Mouse (Mus musculus): ENCODE measurements at regions not wholly inside any gene's neighbourhood (a gene's known extent, or its start where the extent isn't known, plus 50 kb on each side); places are given as distances from the start of the nearest gene placed in this dataset.
A peak's percentile ranks its signal among the peaks of the same experiment; 100 is the strongest.

DNA sequence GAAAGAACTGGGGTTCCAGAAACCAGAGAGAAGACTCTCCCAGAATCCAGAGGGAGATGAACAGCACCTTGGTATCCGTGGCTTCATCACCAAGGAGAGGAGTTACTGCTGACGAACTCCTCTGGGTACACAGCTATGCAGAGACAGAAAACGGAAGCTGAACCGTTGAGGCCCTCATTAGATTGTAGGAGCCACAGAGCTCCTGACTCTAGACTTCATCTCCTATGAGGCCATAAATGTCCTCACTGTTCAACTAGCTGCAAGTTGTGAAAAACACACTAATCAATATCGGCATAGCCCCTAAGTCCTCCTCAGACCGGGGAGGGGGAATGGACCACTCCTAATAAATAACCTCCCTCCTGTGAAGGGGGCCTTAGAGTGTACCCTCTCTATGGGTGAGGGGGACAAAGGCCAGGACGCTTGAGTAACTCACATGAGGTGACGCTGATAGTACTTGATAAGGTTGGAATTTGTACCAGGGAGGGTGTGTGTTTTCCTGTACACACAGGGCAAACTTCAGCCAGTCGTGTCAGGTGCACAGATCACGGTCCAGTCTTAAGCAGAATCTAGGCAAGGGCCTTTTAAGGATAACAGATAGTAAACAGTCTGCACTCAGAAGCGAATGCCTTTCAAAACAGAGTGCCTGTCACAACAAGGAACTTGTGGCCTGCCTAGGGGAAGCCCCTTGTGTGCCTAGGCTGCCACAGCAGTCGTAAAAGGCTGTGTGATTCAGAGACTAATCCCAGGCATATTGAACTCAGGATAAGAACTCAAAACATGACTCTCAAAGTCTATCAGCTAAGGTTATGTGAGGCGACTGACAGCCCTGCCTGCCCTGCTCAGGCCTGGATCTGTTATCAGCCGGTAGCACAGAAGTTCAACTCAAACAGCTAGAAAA is 104.2 kb downstream of the Dyrk2 start:
- DNase-seq: no peak

DNA sequence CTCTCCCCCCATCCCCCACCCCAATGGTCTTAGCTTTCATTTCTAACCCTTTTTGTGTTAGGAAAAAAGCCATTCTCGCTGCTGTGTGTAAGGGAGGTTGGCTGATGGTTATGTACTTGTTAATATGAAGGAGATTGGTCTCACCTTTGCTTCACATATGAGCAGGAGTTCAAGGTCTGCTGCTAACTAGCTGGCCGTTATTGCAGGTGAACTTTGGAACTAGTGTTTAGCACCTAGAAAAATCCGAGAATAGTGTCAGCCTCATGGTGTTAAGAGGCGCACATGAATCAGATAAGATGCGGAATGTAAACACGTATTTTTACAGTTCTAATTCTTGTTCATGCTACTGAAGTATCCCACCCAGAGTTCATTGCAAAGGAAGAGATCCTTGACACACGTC is 103.2 kb downstream of the Dyrk2 start:
- no peak for DNase-seq

DNA sequence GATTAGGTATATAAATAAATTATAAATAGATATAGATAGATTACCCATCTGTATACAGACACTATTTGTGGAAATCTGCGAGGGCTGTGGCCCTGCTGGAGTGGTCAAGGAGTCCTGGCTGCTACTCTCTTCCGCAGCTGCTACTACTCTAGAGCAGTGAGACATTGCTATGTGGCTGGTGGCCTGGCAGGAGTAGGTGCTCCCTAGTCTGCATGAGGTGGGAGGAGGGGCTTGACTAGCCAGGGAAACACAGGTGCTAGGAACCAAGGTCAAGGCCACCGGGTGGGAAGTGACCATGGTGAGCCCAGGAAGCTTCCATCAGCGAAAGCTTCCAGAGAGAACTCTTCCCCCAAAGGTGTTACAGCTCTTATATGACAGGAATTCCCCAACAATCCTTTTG is 100.3 kb downstream of the Dyrk2 start:
- no peak for DNase-seq

DNA sequence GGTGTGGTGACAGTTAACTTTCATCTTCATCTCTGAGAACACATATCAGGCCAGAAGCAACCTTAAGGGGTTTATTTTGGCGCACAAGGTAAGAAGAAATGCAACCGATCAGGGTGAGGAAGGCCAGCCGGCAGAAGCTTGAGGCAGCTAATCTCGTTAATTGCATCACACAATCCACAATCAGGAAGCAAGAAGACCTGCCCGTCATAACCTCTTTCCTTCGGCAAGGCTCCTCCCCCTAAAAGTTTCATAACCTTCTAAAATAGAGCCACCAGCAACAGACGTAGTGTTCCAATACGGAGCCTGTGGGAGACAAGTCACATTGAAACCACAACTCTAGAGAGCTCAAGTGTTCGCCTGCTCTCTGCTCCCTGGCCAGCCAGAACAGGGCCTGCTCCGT is 91.4 kb downstream of the Dyrk2 start:
- DNase-seq: no peak

DNA sequence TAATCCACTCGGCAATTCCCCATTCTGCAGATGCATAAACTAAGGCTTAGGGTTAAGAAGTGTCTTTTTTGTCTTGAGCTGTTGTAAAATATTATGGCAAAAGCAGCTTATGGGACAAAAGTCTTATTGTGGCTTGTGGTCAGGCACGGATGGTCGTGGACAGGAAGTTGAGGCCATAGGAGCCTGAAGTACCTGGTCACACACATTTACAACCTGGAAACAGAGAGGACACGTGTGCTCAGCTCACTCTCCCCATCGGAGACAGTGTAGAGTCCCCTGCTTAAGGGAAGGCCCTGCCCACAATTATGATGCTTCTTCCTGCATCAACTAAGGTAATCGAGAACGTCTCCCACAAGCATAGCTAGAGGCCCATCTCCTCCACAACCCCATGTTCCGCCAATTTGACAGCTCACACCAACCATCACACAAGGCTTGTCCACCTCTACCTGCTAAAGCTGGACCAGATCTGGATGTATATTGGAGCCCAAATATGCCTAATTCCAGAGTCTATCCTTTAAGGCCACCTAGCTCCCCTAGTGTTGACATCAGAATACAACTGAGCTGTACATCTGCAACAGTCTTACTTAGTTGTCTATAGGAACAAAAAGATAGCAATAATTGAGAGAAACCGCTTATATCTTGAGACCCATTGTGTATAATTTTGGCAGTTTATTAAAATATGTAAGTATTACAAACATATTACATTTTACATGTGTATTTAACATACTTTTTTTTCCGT is 89.0 kb downstream of the Dyrk2 start:
- no peak for DNase-seq

DNA sequence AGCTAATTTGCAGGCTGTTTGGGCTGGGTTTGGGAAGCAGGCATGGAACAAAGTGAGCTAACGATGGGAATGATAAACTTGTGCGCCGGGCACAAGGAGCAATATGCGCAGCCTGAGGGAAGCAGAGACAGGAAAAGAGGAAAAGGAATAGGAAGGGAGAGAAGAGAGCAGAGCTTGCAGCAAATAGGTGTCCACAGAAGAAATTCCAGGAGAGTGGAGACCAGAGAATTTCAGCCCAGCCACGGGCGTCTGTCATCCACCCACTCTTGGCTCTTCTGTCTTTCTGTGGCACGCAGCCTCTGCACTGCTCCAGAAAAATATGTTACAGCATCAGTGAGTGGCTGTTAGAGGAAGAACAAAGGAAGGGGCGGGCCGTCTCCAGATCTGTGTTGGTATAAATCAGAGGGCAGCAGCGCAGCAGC is 88.2 kb downstream of the Dyrk2 start:
- DNase-seq: no peak

DNA sequence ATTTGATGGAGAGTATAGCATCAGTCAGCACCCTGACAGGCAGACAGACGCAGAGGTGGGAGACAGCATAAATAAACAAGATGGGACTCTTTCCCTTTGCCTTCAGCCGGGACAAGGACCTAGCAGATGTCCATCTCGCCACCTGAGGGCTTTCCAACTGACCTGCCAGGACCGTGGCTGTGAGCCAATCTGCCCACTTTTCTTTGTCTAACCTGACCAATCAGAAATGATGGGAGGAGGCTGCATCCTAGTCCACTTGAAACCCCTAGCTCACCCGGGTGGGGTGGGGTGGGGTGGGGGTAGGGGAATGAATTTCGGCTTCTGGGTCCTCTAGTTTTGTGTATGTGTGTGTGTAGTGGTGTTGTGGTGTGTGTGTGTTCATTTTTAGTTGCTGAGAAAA is 87.4 kb downstream of the Dyrk2 start:
- DNase-seq: no peak

DNA sequence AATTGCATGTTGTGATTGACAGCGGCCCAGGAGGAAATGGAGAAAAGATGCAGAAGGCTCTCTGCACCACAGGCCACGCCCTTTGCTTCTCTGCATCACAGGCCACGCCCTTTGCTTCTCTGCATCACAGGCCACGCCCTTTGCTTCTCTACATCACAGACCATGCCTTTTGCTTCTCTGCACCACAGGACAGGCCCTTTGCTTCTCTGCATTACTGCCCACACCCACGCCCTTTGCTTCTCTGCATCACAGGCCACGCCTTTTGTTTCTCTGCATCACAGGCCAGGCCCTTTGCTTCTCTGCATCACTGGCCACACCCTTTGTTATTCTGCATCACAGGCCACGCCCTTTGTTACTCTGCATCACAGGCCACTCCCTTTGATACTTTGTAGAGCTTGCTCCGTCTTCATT is 82.7 kb downstream of the Dyrk2 start:
- DNase-seq: no peak

DNA sequence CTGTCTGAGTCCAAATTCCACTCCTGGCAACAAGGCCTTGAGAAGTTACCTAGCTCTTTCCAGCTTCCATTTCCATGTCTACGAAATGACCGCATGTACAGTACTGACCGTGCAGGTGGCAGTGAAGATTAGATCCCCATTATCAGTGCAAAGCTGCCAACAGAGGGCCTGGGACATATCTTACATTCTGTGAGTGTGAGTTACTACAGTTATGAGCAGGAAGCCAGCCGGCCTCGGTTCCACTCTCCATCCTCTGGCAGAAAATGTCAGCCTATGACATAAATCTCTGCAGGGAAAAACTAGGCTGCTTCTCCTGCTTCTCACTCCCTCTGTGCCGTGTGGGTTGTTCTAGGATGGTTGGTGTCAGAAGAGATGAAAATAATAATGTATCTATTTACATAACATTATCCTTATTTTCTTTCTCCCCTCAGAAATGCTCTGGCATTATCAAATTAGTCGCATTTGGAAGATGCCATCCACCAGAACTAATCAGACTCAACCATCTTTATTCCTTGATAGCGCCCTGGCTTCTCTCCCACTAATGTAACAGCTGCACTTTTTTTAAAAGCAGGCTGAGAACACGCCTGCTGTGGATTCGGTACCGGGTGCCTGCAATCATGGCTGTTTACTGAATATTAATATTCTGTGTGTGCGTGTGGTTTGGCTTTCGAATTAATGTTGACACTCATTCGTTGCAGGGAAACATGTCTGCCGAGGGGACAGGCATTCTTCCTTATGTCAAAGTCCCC is 77.5 kb downstream of the Dyrk2 start:
- DNase-seq: no peak

DNA sequence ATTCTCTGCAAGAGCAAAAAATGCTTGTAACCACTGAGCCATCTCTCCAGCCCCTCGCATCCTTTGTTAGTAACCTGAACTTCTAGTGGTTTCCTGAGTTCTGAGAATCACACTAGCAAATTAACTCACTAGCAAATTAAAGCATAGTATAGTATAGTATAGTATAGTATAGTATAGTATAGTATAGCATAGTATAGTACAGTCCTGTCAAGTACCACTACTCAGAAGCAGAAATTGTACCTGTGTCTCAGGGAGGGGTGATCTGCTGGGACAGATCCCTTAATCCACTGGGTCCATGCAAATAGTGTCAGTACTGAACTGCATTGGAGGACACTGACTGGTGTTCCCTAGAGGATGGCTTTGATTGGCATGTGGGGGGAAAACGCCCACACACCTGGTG is 76.2 kb downstream of the Dyrk2 start:
- no peak for DNase-seq

DNA sequence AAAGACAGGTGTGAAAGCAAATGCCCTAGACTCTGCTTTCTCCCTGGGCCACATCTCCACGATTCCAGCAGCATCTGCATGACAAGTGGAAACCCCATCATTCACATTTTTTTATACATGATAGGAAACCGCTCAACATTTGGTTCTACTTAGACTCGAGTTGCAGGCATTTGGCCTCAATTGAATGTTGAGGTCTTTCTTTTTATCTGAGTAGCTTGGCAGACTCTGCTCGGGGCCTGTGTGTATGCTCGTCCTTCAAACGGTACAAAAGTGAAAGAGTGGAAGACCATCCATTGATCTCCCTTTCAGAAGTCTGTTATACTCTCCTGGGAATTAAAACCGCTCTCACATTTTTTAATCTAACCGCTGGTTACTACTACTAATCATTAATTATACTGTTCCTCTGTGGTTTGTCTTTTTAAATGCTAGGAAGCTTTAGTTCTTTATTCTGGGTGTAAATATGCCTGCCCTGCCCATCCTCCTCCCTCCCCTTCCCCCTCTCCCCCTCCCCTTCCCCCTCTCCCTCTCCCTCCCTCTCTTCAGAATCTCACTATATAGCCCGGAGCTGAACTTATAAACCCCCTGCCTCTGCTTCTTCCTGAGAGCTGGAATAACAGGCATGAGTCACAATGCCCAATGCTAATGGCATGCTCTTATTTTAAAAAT is 75.5 kb downstream of the Dyrk2 start:
- DNase-seq: no peak

DNA sequence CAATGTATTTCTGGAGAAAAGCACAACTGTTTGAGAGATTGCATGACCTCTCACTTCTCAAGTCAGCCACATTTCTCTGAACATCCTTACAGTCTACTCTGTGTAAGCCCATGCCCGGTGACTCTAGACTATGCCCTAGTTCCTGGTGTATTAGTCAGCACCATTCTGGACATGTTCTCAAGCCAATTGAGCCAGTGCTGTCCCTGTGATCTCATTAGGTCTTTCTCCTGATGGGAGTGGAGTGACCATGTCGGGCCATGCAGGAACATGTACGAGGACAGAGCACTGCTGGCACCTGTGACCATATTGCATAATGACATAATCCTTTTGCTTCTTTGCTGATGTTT is 75.0 kb downstream of the Dyrk2 start:
- no peak for DNase-seq

DNA sequence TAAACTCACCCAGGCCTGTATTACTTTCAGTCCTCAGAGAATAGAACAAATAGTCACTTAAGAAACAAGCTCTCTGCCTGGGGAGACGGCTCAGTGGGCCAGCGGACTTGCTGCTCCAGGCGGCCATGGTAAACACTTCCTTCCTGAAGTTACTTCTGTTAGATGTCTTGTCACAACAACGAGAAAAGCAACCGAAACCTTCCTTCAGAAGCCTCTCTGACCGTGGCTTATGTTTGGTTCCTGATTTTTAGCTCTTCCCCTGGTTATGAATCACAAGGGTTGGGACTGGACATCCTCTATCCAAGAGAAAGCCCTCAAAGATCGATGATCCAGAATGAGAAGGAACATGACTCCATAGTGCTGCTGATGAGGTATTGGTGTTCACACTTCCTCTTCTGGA is 73.5 kb downstream of the Dyrk2 start:
- DNase-seq: no peak

DNA sequence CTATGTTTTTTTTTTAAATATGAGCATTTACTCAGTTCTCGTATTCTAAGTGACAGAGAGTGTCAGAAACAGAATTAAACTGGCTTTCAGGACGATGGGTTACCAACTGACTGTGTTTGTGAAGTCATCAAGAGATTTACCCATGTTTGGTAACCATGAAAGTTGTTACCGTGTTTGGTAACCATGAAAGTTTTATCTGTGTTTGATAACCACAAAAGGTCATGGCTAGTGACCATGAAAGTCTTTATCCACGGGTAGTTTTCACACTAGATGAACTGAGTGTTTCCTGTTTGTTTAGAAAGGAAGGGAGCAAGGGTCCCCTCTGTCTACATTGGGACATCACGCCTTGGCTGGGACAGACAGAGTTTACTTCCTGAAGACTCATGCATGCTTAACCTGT is 72.8 kb downstream of the Dyrk2 start:
- no peak for DNase-seq

DNA sequence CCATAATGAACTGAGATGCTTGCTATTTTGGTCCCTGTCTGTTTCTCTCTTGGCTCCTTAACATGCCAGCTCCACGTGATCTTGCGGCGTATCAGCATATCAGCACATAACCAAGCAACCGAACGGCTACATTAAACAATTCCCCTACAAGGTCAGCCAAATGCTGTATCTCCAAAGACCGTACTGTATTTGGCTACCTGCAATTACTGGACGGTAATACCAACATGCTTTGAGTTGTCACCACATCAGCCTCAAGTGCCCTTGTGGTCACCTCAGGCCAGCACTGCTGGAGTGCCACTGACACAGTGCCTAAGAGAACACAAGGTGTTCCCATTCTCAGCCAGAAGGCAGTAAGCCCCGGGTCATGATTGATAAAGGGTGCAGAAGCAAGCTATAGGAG is 70.2 kb downstream of the Dyrk2 start:
- DNase-seq: no peak

DNA sequence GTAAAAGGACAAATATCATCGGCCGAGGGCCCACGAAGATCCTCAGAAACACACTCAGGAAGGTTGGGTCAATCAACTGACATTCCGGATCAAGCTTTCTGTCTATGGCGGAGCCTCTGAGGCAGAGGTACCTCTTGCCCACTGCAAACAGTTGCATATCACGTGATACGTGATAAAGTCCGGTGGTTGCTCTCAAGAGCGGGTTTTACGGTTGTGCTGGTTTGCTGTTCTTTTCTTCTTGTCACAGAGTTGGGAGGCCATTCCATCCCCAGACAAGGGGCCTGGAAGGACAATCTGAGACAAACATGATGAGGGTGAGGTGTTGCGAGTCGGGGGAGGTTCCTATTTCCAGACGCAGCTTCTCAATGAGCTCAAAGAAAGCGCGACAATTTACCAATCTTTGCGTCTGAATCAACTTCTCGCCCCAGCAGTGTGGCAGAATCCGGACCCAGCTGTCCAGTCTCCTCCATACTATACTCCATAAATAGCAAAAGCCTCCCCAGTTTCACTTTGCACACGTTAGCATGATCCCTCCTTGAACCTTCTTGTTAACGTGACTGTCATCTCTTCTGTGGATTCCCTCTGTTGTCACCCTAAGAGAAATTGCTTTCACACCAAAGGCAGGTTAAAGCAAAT is 66.0 kb downstream of the Dyrk2 start:
- no peak for DNase-seq

DNA sequence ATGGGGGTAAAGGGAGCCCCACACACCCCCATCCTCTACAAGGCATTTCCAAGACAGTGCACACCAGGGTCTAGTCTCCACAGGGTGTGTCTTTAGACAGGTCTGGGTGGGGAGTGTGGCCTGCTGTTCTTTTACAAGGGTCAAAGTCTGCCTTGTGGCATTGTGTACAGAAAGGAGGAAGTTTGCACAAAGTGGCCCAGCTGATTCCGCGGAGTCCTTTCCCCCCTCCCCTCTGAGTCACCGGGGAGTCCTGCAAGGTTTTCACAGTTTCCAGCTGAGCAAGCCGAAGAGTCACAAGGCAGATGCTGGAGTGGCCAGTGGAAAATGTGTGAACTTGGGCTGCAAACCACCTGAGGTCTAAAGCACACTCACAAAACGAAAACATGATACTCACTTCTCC is 65.4 kb downstream of the Dyrk2 start:
- DNase-seq: peak; percentile 47

All from adrenal gland, postnatal 10 days (tissue).